Mouse (Mus musculus) stomach, postnatal 0 days (tissue): ENCODE data around the gene Slc4a2. TPM values are rescaled to one million over a fixed set of nuclear protein-coding genes. Genes with fewer than 3 reads are reported as not detected.
A peak's percentile ranks its signal among the peaks of the same experiment; 100 is the strongest.

Experiments
- ATAC-seq: fragments of 200-750 bp; cut with Nextera tagmentation; 2 replicates; pipeline ENCODE4 v1.8.0; 2017; ENCODE audit not compliant: low FRiP score, low TSS enrichment
- DNase-seq: peaks from one replicate; pipeline ENCODE4 v3.0.0-alpha.2; 2016; ENCODE audit warnings: low spot score
- H3K27ac ChIP-seq: fragments of 300-500 bp; sonication (generic); replicated peaks from 2 replicates; pipeline ENCODE4 v1.5.1; 2014; ENCODE audit warnings: mild to moderate bottlenecking, control low read depth
- H3K27me3 ChIP-seq: fragments of 300-500 bp; sonication (generic); 2 replicates; pipeline ENCODE4 v1.6.1; 2014; ENCODE audit warnings: low read length; ENCODE audit not compliant: control insufficient read depth, insufficient read depth
- H3K36me3 ChIP-seq: fragments of 300-500 bp; sonication (generic); 2 replicates; pipeline ENCODE4 v1.6.1; 2014; ENCODE audit warnings: low read length, mixed read lengths; ENCODE audit not compliant: control insufficient read depth, insufficient read depth
- H3K4me1 ChIP-seq: fragments of 300-500 bp; sonication (generic); replicated peaks from 2 replicates; pipeline ENCODE4 v1.6.1; 2014; ENCODE audit warnings: antibody characterized with exemption; ENCODE audit not compliant: control insufficient read depth, insufficient read depth
- H3K4me2 ChIP-seq: fragments of 300-500 bp; sonication (generic); replicated peaks from 2 replicates; pipeline ENCODE4 v1.6.1; 2014; ENCODE audit warnings: low read depth, mild to moderate bottlenecking, control low read depth, moderate library complexity
- H3K4me3 ChIP-seq: fragments of 300-500 bp; sonication (generic); 2 replicates; pipeline ENCODE4 v1.5.1; 2014; ENCODE audit warnings: low read depth, low read length, control low read depth
- H3K9ac ChIP-seq: fragments of 300-500 bp; sonication (generic); 2 replicates; pipeline ENCODE4 v1.6.1; 2014; ENCODE audit warnings: mild to moderate bottlenecking, low read length, control low read depth, mixed read lengths
- H3K9me3 ChIP-seq: fragments of 300-500 bp; sonication (generic); 2 replicates; pipeline ENCODE4 v1.6.1; 2016; ENCODE audit warnings: low read length; ENCODE audit not compliant: control insufficient read depth
- CTCF ChIP-seq: IDR thresholded peaks from 2 replicates; pipeline ENCODE4 v1.5.1; 2016; ENCODE audit warnings: antibody characterized with exemption, low read depth, mild to moderate bottlenecking, moderate library complexity
- EP300 ChIP-seq: optimal IDR thresholded peaks from 2 replicates; pipeline ENCODE3; 2016; ENCODE audit warnings: antibody characterized with exemption
- WGBS: fragments of 180-500 bp; shearing (Covaris S2); extraction: QIAGEN DNeasy Blood & Tissue Kit; methylation state at CpG from one replicate; pipeline ENCODE4 v1.1.7; 2014; 5-methylcytosine and 5-hydroxymethylcytosine counted together
- polyA plus RNA-seq: library from polyadenylated mRNA; unstranded; fragments of >200 nt; fragmentation: Nextera tagmentation; extraction: Ambion mirVana; gene quantifications from 2 replicates; pipeline ENCODE4 v1.2.1, GENCODE M21; 2015

The Slc4a2 gene
- polyA plus RNA-seq, 1 experiment from 2014 or later, result 34.3 TPM

DNA sequence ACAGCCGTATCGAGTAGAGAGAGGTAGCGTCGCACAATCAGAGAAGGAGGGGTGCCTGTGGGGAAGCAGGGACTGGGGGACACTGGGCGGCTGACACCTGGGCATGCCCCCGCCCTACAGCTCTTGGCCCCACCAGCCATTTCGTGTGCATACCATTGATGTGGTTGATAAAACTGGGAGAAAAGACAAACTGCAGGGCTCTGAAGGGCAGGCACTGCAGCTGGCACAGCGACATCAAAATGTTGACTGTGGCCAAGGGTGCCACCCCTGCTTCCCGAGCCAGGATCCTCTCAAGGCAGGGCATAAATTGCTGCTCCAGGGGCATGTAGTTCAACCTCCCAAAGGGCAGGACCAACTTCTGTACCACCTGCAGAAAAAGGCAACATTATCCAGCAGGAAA is 18.4 kb downstream of the Slc4a2 start:
- Histone ChIP-seq H3K4me2 (no peak overlapping the region), H3K36me3 (peaks cover 27% of the 10 kb centered on the region), H3K4me3 (no peak overlapping the region), H3K27me3 (no peaks in the 10 kb centered on the region), H3K9ac (no peak overlapping the region), H3K27ac (no peak overlapping the region), H3K4me1 (peaks cover 5% of the 10 kb centered on the region), H3K9me3 (no peaks in the 10 kb centered on the region)
- DNase-seq (no peak), ATAC-seq (no peak)
- 72% methylated on average over 9 of the region's 9 CpGs for WGBS
- TF ChIP-seq CTCF (no peak), EP300 (no peak)

DNA sequence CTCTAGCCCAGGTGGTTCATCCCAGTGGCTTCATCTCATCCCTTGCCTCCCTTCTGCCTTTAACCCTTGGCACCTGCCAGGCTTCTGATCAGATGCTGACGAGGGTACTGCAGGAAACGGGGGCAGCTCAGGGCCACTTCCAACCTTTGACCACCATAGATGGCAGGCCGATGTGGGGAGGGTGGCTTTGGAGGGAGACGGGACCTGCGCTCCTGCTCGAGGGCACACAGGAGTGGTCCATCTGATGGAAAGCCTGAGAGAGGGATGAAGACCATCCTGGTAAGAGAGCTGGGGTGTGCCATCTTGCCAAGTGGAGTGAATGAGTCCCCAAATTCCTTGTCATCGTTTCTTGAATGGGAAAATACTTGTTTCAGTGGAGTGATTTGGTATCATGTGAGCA is 19.6 kb downstream of the Slc4a2 start:
- Histone ChIP-seq H3K27me3 (no peaks in the 10 kb centered on the region), H3K27ac (no peak overlapping the region), H3K4me2 (no peak overlapping the region), H3K9ac (no peak overlapping the region), H3K4me3 (no peak overlapping the region), H3K9me3 (no peaks in the 10 kb centered on the region), H3K36me3 (peaks cover 27% of the 10 kb centered on the region), H3K4me1 (peaks cover 5% of the 10 kb centered on the region)
- DNase-seq, result no peak
- ATAC-seq, result no peak
- TF ChIP-seq EP300, result no peak
- TF ChIP-seq CTCF, result no peak
- 86% methylated on average over 7 of the region's 7 CpGs for WGBS

DNA sequence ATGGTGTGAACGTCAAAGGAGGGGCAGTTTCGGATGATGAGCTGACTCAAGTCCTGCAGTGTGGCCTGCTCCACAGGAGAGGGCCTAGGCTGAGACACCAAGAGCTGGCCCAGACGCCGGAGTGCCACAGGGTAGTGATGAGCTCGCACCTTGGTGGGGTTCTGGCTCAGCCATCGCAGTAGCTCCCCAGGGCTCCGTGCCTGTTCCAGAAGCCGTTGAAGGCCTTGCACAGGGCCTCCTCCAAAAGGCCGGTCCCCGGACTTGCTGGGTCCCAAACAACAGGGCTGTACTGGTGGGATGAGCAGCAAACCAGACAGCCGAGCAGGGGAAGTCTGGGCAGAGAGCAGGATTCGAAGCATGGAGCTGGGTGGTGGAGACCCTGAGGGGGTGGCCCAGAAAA is 20.3 kb downstream of the Slc4a2 start:
- Histone ChIP-seq H3K4me1 (peaks cover 5% of the 10 kb centered on the region), H3K9ac (peak overlapping the region; percentile 90), H3K27me3 (no peaks in the 10 kb centered on the region), H3K27ac (no peak overlapping the region), H3K4me2 (peak overlapping the region; percentile 92), H3K4me3 (peak overlapping the region; percentile 87), H3K36me3 (peaks cover 27% of the 10 kb centered on the region), H3K9me3 (no peaks in the 10 kb centered on the region)
- DNase-seq, result no peak
- ATAC-seq, result no peak
- no peak for TF ChIP-seq CTCF
- TF ChIP-seq EP300, result no peak
- 82% methylated on average over 12 of the region's 12 CpGs for WGBS

DNA sequence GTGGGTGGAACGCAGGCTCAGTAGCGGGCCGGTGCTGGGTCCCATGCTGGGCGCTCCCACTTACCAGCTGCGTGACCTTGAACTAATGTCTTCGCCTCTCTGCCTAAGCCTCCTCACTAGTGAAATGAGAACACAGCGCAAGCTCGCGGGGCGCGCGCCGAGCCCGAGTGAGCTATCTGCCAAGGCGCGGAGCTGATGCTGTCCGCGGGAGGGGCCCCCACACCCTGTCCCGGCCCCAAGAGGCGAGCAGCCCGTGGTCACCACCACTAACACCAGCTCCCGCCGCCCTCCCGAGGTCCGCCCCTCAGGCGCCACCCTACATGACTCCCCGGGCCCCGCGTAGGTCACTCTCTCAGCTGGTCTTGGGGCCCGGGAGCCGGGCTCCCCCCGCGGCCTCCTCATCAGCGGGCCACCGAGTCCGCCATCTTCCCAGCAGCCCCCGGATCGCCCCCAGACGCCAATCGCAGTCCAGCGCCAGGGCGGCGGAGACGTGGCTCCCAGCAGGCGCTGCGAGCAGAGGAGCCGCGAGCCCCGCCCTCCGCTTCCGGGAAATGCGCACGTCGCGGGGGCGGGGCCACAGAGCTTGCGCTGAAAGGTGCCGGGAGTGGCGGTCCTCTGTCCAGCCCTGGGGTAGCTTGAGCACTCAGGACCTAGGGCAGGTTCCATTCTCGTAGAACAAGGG is 21.2 kb downstream of the Slc4a2 start, which contains the start of gene Fastk:
Gene Fastk, minus strand, starts transcription at position 542 of the 682 bp plus-strand sequence.
- ATAC-seq (peak; percentile 84), DNase-seq (peak; percentile 95)
- Histone ChIP-seq H3K4me3 (peak within 1 kb of the TSS; percentile 87), H3K9ac (peak within 1 kb of the TSS; percentile 90), H3K27ac (peak within 1 kb of the TSS; percentile 95), H3K4me2 (peak within 1 kb of the TSS; percentile 92), H3K27me3 (no peaks in the 10 kb centered on the region), H3K4me1 (peaks cover 5% of the 10 kb centered on the region), H3K9me3 (no peaks in the 10 kb centered on the region), H3K36me3 (peaks cover 22% of the 10 kb centered on the region)
- 1% methylated on average over 56 of the region's 60 CpGs for WGBS
- no peak for TF ChIP-seq CTCF

DNA sequence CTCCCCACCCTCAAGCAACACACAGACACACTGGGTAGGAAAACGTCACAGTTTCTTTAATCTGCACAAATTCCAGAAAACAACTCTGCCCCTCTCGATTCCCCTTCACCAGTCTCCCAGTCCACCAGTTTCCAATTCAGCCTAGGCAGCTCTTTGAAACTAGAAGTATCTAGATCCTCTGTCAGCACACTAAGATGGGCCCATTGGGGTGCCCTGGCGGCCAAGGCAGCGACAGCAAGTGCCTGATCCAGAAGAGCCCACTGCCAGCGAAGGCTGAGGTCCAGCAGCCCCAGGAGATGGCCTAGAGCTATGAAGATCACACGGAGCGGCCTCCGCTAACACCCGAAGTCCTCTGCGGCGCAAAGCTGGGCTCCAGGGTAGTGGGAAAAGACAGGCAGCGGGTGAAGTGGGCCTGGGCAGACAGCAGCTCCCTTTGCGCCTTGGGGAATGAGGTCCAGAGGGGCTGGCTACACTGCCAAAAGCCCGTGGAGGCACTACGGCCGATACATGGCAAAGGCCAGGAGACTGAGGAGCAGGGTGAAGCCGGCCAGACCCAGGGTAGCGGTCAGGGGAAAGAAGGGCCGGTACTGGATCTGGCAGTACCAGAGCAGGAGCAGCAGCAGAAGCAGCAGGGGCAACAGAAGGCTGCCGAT is 21.9 kb downstream of the Slc4a2 start:
- H3K36me3 ChIP-seq, result peaks cover 16% of the 10 kb centered on the region
- peak overlapping the region; percentile 87 for H3K4me3 ChIP-seq
- no peaks in the 10 kb centered on the region for H3K27me3 ChIP-seq
- H3K9ac ChIP-seq, result peak overlapping the region; percentile 90
- H3K27ac ChIP-seq, result peak overlapping the region; percentile 95
- peak overlapping the region; percentile 92 for H3K4me2 ChIP-seq
- DNase-seq (no peak), ATAC-seq (no peak)
- 59% methylated on average over 20 of the region's 20 CpGs for WGBS
- H3K9me3 ChIP-seq, result no peaks in the 10 kb centered on the region
- TF ChIP-seq CTCF (peak; percentile 44), EP300 (no peak)
- peaks cover 5% of the 10 kb centered on the region for H3K4me1 ChIP-seq

DNA sequence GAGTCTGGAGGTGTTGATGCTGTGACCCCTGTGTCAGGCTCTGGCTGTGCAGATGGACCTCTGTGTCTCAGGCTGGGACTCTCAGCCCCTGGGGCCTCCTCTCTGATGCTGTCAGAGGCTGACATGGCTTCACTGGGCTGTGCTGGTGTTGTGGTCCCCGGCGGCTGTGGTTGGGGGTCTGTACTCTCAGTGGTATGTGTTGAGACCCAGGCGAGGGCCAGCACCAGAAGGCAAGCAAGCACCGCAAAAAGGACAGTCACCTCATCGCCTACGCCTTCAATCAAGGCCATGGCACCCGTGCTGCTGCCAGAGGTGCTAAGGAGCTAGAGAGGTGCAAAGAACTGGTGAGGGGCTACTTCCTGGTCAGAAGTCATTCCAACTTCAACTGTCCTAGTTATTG is 23.0 kb downstream of the Slc4a2 start:
- H3K27me3 ChIP-seq, result no peaks in the 10 kb centered on the region
- peaks cover 7% of the 10 kb centered on the region for H3K36me3 ChIP-seq
- peaks cover 5% of the 10 kb centered on the region for H3K4me1 ChIP-seq
- no peak overlapping the region for H3K4me2 ChIP-seq
- no peak overlapping the region for H3K4me3 ChIP-seq
- WGBS, result 81% methylated on average over 7 of the region's 7 CpGs
- H3K9ac ChIP-seq, result no peak overlapping the region
- TF ChIP-seq EP300 (no peak), CTCF (no peak)
- DNase-seq (no peak), ATAC-seq (no peak)
- H3K9me3 ChIP-seq, result no peaks in the 10 kb centered on the region
- H3K27ac ChIP-seq, result no peak overlapping the region
